Mouse (Mus musculus) inflammation-experienced regulatory T-cells (primary cell): ENCODE data around the gene Gm21119. TPM values are rescaled to one million over a fixed set of nuclear protein-coding genes. Genes with fewer than 3 reads are reported as not detected.

Experiments
- polyA plus RNA-seq, 2 experiments: library from polyadenylated mRNA; unstranded; fragments of 100-300 nt; shearing (Covaris generic); gene quantifications; one replicate each; pipeline ENCODE4 v1.2.1; 2017

Gm21119 gene
- polyA plus RNA-seq: not detected

DNA sequence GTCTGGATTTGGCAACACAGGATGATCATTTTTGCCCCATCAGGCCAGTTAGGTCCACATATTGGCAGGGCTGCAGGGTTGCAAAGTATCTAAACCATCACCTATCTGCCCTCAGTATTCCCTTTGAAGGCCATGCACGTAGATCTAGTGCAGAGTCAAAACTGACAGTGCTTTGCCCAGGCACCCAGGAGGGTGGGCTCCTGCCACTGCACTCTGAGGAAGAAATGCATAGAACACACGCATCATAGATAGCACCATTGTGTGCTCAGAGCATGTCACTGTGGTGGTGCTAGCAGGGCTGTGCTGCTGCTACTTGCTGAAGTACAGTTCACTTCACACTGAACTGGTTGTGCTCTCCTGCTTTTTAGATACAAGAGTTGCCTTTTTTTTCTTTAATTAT, at the start of gene Gm21119:
Gm21119 (plus strand) TSS at position 301 of the 400 bp plus-strand sequence.

